Mouse (Mus musculus) cerebellum, adult 11 months (tissue): ENCODE results near the gene Mrtfb.

Source experiments
- DNase-seq: peaks from one replicate; pipeline ENCODE4 v3.0.0; 2022

The Mrtfb gene

DNA sequence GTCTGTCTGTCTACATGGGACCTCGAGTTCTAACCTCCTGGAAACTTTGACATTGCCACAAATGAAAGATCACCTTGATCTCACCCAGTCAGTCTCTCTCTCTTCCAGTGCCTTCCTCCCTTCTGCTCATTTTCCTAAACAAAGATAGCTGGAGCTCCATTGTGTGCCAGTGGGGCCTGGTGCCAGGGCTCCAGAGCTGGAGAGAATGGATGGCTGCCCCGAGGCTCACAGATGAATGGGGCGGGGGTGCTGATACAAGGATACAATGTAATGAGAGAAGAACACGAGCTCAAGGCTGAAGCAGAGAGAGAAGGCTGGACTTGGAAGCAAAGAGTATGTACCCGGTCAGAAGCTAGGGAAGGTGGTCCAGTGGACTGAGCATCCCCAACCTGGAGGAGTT, 189.2 kb downstream of the Mrtfb start:
- no peak for DNase-seq

DNA sequence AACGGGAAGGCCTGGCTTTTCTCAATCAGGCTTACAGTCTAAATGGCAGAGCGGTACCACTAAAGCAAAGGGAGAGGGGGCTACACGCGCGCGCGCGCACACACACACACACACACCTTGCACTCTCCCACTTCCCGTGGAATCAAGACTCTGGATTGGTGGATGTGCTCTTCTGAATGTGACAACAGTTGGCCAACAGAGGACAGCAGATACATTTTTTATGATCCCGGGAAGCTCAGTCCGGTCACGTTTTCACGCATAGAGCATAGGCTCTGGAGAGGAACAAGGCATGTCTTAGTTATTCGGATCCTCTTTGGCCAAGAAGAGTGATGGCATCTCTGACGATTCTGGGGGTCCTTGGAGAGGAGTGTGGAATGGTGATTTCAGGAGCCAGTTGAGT, 190.2 kb downstream of the Mrtfb start:
- no peak for DNase-seq

DNA sequence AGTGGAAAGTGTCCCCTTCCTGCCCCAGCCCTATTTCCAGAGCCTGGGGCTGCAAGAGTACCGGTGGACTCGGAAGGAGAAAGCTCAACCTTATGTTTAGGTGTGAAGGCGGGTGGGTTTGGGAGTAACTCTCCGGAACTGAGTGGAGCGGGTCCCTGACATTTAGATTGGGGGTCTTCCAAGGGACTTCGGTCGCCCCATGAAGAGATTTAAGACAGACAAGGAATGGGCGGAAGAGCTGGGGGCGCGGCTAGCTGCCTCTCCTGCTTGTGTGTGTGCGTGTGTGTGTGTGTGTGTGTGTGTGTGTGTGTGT, 190.6 kb downstream of the Mrtfb start:
- DNase-seq: no peak

DNA sequence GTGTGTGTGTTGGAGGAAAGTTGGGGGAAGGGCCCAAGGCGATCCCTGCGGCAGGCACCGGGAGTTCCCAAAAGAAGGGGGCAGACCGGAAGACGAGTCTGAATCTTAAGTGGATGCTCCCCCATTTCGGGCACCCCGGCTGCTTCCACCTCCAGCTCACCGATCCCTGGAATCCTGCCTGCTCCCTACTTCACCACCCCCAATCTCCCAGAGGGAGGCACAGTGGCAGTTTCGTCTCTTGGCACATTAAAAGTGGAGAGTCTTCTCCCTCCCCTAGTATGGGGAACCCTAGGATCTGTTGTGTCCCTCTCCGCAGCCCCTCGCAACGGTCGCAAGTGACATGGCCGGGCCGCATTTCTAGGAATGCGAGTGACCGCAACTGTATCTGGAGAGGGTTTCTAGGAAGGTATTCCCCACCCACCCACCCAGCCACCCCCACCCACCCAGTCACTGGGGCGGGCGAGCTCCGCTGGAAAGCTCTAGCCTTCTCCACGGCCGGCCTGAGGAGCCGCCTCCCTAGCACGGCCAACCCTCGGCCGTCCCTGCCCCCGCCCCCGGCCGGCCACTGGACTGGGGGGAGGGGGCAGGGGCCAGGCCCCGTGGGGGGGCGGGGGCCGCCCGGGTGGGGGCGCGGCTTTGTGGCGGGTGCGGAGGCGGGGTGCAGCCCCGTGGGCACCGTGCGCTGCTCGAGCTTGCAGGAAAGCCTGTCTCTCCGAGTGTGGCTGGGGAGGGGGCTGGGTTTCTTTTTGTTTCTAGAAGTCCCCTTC, 191.2 kb downstream of the Mrtfb start:
- DNase-seq: no peak

DNA sequence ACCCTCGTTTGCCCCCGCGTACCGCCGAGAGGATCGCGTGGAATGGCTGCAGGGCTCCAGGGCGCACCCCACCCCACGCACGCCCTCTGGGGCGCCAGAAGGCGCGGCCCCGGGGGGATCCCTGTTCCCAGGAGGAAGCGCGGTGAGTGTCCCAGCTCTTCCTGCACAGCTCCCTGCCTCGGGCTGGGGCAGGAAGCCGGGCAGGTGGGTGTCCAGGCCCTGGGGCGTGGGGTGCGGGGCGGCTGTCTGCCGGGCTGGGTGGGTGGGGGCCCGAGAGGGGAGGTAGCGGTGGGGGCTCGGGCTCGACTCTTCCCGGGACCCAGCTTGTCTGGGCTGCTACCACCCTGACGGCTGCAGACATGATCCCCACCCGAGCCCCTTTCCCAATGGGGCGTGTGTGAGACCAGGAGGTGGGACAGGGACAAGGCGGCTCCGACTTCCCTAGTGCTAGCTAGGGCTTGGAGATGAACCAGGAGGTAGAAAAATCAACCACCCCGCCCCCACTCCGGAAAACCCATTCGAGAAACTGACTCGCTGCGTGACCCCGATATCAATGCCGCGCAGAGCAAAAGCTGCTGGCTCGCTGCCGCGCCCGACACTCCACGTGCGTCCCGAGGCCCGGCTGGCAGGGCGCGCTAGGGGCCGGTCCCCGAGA, 191.9 kb downstream of the Mrtfb start:
- no peak for DNase-seq

DNA sequence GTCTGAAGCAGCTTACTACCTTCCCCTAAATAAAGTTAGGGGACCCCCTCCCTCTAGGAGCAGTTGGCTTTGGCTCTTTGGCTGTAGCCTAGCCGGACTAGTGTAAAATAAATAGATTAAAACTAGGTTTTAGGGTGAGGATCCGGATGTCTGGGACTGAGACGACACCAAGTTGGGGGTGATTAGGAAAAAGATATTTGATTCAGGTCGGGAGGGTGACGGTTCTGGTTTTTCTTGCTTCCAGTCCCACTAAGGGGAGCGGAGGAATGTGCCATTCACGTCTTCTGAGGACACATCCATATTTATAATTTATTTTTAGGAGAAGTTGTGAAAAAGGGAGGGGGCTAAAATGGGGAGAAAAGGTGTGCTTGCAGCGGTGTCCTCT, 192.4 kb downstream of the Mrtfb start:
- DNase-seq: no peak

DNA sequence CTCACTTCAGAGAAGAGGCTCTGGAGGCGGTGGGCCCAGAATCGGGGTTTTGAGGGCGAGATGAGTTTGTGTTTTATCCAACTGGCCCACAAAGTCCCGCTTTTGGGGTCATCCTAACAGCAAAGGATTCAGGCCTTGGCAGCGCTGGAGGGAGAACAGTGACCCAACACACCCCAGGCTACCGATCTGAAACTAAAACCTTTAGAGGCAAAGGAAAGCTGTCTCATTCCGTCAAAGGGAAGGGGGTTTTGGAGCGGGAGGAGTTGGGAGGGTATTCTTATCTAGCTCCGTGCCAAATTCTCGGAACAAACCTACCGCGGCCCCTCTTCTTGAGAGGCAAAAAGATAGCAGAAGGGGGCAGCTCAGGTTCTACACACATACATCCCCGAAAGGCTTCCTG, 193.2 kb downstream of the Mrtfb start:
- DNase-seq: no peak

DNA sequence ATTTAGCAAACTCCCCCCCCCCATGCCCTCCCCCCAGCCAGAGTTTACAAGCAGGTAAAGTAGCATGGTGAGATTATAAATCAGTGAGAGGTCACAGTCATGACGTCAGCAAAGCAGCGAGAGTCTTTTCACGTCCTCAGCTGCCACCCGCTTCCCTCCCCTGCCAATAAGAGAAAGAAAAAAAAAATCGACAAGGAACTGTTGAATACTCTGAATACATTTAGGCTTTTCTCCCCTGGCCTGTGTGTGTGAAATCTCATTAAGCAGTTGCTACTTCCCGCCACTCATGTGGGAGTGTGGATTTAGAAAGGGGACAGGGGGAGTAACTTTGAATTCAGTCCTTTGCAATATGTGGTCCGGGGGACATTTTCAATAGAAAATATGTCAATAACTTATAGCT, 194.6 kb downstream of the Mrtfb start:
- DNase-seq: no peak

DNA sequence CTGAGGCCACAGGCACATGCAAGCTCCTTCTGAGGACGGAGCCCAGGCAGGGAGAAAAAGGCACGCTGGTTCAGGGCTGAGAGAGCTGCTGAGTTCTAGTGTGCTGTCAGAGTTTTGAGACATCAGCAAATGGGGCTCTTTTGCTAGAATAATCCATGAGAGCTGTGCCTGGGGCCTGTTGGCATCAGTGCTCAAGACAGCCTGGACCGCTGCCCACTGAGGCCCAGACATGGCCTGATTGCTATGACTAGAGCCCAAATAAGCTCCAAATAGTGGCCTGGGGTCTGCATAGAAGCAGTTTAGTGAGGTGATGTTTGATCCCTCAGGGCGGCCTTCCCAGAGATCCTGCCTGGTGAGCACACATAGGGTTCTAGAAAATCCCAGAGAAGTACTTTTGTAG, 195.7 kb downstream of the Mrtfb start:
- DNase-seq: no peak

DNA sequence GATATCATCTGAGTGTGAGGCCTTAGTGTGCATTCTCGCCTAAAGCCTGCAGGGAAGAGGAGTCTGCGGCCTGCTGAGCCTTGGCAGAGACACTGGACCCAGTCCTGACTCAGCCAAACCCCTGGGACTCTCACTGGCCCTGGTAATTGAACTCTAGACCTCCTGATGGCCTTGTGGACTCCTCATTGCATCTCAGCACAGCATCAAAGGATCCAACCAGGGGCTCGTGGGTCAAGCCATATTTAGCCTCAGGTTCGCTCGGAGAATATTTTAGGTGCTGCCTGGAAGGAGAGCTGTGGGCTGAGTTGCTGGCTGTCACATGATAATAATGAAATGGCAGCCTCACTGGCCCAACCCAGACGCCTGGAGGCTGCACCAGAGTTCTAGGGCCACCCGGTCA, 196.4 kb downstream of the Mrtfb start:
- no peak for DNase-seq

DNA sequence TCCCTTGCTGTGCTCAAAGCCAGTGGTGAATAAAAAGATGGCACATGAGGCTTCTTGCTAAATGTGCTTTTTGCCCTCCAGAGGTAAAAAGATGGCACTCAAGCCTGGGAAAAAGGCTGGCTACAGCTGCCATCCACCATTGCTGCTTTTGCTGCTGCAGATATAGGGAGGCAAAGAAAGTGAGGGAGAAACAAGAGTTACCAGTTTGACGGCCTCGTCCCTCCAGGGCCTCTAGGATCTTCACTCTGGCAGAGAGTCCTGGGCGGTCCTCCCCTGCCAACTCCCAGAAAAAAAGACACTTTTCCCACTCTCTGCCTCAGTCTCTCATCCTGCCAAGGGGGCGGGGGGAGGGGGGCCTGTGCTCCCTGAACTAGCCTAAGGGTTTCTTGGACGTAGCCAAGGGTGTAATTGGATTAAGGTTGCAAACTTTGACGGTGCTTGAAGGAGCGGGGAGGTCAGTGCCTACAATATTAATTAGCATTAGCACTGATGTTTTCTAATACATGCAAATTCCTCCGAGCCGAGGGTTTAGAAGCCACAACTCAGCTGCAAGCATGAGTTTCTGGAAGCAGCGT, 197.8 kb downstream of the Mrtfb start:
- no peak for DNase-seq

DNA sequence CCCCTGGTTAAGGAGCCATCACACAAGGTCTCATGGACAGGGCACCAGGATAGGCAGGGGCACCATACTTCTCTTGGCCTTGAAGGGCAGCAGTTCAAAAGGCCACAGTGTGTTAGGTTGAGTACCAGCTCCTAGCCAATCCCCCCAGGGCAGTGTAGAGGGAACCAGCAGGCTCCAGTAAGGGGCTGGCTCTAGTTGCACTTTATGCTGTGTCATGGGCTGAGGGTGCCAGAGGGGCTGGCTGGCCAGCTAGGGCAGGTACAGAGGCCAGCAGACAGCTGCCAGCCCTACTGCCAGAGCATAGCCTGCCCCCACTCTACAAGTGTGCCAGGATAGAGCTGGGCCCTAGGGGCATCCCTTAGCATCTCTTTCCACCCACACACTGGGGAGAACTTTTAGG, 199.3 kb downstream of the Mrtfb start:
- no peak for DNase-seq

DNA sequence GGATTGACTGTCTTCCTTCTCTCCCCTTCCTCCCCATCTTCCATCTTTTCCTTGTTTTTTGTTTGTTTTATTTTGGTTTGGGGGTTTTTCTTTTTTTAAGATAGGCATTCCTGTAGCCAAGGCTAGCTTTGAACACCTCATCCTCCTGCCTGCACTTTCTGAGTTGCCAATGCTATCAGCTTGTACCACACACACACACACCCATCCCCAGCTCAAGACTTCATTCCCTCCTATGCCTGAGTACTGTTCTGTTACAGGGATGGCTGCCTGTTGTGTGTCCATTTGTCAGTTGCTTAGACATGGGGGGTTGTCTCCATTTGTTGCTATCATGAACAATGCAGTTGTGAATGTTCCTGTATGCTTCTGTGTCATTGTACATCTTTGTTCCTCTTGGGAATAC, 202.3 kb downstream of the Mrtfb start:
- no peak for DNase-seq

DNA sequence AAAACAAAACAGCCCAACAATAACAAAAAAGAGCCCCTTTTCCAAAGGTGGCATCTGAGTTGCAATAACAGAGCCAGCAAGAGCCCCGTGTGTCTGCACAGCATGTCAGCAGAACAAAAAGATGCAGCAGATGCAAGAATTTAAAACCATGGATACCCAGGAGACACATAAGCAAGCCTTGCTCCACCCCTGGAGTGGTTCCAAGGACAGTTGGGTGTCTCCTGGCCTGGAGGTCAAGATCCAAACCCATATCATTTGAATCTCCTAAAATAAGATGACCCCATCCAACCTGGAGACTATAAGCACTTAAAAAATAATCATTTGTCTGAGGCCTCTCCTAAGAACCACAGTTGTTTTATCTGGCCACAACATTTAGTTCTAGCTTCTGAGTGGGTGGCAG, 203.8 kb downstream of the Mrtfb start:
- no peak for DNase-seq

DNA sequence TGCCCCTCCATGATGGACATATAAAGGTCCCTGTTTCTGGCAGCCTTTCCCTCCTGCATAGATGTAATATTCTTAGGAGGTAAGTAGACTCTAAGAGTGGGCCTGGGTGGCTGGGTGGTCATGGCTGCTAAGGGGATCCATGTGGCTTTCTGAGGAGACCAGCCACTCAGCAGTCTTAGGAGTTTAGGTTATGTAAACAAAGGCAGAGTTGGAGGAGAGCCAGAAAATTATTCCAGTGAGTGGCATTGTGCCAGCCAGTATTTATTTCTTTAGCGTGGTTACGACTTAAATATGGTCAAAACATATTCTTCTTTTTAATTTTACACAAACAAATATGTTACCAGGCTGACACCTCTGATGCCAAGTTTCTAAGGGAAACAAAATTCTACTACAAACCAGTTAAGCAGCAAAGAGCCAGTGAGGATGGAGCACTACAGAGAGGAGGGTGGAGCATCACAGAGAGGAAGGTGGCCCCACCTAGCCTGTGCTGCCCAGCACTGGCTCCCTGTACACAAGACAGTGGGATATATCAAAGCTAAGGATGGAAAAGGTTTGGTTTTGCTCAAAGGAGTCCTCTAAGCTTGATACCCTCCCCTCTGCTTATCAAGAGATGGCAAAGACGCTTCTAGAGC, 204.6 kb downstream of the Mrtfb start:
- DNase-seq: no peak

DNA sequence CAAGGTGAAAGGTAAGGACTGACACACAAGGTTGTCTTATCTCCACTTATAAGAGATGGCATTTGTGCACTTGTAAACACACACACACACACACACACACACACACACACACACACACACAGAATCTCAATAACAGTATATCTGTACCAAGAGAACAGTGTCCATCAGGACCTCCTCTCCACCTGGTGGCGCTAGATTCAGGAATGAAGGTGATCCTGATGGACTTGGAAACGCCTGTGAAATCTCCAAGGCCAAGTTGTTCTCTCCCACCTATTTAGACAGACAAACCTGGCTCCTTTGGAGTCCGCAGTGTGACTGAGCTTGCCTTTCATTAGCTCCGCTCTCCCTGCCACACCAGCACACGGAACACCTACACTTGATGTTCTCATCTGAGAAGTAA, 208.4 kb downstream of the Mrtfb start:
- DNase-seq: no peak
